Mouse (Mus musculus) common myeloid progenitor, adult 5-6 weeks (primary cell): ENCODE measurements around the gene Vmn1r230. TPM values are rescaled to one million over a fixed set of nuclear protein-coding genes. Genes with fewer than 3 reads are reported as not detected.

ENCODE experiments used
- ATAC-seq: replicated peaks from 2 replicates; pipeline ENCODE4 v1.8.0; 2016; ENCODE audit warnings: low read depth, mild to moderate bottlenecking, moderate TSS enrichment, inconsistent platforms; ENCODE audit not compliant: poor library complexity, severe bottlenecking
- total RNA-seq: library from RNA; stranded (forward); fragments of 200-1000, 187-1606 nt; gene quantifications from 2 replicates; pipeline ENCODE4 v1.2.3, GENCODE M21; 2017

Vmn1r230 gene
- total RNA-seq = not detected in 2 replicates

GRCm38 (mm10) chr17:20840144-20840543, at the start of gene Vmn1r230:
TSS of gene Vmn1r230 (plus strand) at chr17:20840444.
- ATAC-seq = no peak

DNA sequence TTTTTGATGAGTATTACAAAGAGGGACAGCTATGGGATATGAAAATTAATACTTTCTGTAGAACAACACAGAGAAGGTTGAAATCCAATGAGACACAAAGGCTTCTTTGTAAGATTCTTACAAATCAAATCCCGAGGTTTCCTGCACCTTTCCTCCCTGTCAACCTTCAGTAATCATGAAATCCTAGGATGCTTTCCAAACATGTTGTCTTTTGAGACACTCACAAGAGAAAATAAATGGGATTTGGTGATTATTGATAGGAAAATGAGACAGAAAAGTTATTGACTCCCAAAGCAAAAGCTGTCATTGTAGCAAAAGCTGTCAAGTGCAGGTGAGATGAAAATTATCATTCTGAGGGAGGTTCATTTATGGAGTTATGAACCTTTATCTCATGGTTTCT, 29.0 kb upstream of the Vmn1r230 start, which contains the start of gene Vmn1r229:
TSS of gene Vmn1r229 (plus strand) at position 301 of the 400 bp plus-strand sequence.
- ATAC-seq = no peak

Other genes starting within 250 kb of the Vmn1r230 start
- 0.09 TPM in 1 of 2 replicates, not detected in the other for gene Vmn2r110, start 244.0 kb upstream of the Vmn1r230 start, total RNA-seq
- gene Fpr-rs3, start 215.6 kb upstream of the Vmn1r230 start, total RNA-seq = not detected in 2 replicates
- not detected in 2 replicates for gene Vmn1r226, start 157.6 kb upstream of the Vmn1r230 start, total RNA-seq
- not detected in 2 replicates for gene Vmn1r227, start 110.6 kb upstream of the Vmn1r230 start, total RNA-seq
- gene Vmn1r228, start 54.3 kb upstream of the Vmn1r230 start, total RNA-seq = not detected in 2 replicates
- not detected in 2 replicates for gene Vmn1r229, start 28.9 kb upstream of the Vmn1r230 start, total RNA-seq
- gene Vmn1r231, start 64.6 kb downstream of the Vmn1r230 start, total RNA-seq = not detected in 2 replicates
- gene Vmn1r232, start 79.3 kb downstream of the Vmn1r230 start, total RNA-seq = not detected in 2 replicates
- gene Ppp2r1a, start 104.9 kb downstream of the Vmn1r230 start, total RNA-seq = 210 and 229 TPM in 2 replicates
- gene Vmn1r233, start 156.0 kb downstream of the Vmn1r230 start, total RNA-seq = not detected in 2 replicates
- gene Zfp160, start 168.5 kb downstream of the Vmn1r230 start, total RNA-seq = 26.6 and 31.7 TPM in 2 replicates